Mouse (Mus musculus) heart, postnatal 0 days (tissue): ENCODE data around the gene Mybpc1.

ENCODE experiments used
- CTCF ChIP-seq: IDR thresholded peaks from 2 replicates; pipeline ENCODE4 v1.5.1; 2016; ENCODE audit warnings: antibody characterized with exemption, control low read depth, low read depth
- EP300 ChIP-seq: IDR thresholded peaks from 2 replicates; pipeline ENCODE4 v1.6.1; 2016; ENCODE audit warnings: antibody characterized with exemption, low read depth

DNA sequence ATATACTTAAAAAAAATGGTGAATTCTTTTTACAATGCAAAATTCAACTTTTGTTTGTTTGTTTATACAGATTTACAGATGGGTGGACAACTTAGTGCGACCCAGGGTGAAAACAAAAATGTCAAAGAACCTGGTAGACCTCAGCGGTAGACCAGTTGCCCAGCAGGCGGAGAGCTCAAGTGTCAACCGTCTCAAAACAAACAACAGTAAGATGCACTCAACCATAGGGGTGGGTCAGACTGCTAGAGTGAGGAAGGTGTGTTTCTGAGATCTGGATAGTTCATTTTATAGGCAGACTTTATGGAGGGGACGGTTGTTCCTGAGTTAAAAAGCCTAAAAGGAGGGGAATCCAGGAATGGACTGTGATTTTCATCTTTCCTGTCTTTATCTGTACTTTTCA, 116.3 kb downstream of the Mybpc1 start:
- TF ChIP-seq CTCF (no peak), EP300 (no peak)
